Mouse (Mus musculus) lung, embryonic 16.5 days (tissue): ENCODE results near the gene Slc35a2. TPM values are rescaled to one million over a fixed set of nuclear protein-coding genes. Genes with fewer than 3 reads are reported as not detected.
"Not testable (repeated sequence)": the region's sequence is repeated elsewhere in the genome, so short reads cannot be mapped to it uniquely, and the experiment has no call there.

Experiments used
- ATAC-seq: fragments of 200-750 bp; cut with Nextera tagmentation; 2 replicates; pipeline ENCODE4 v1.8.0; 2017; ENCODE audit warnings: low read depth, mild to moderate bottlenecking, moderate library complexity
- H3K27ac ChIP-seq: fragments of 300-500 bp; sonication (generic); 2 replicates; pipeline ENCODE4 v1.5.1; 2014; ENCODE audit warnings: mild to moderate bottlenecking, control low read depth, low read length
- H3K27me3 ChIP-seq: fragments of 300-500 bp; sonication (generic); 2 replicates; pipeline ENCODE4 v1.6.1; 2014; ENCODE audit warnings: low read depth, low read length, mixed read lengths; ENCODE audit not compliant: control insufficient read depth, insufficient read depth
- H3K36me3 ChIP-seq: fragments of 300-500 bp; sonication (generic); 2 replicates; pipeline ENCODE4 v1.6.1; 2014; ENCODE audit warnings: low read length; ENCODE audit not compliant: control insufficient read depth, insufficient read depth
- H3K4me1 ChIP-seq: fragments of 300-500 bp; sonication (generic); replicated peaks from 2 replicates; pipeline ENCODE4 v1.6.1; 2014; ENCODE audit warnings: low read length, mixed read lengths; ENCODE audit not compliant: control insufficient read depth, insufficient read depth
- H3K4me2 ChIP-seq: fragments of 300-500 bp; sonication (generic); 2 replicates; pipeline ENCODE4 v1.6.1; 2014; ENCODE audit warnings: low read depth, low read length, control low read depth
- H3K4me3 ChIP-seq: fragments of 300-500 bp; sonication (generic); 2 replicates; pipeline ENCODE4 v1.5.1; 2014; ENCODE audit warnings: mild to moderate bottlenecking, low read length, control low read depth
- H3K9ac ChIP-seq: fragments of 300-500 bp; sonication (generic); 2 replicates; pipeline ENCODE4 v1.6.1; 2014; ENCODE audit warnings: low read length, control low read depth
- H3K9me3 ChIP-seq: fragments of 300-500 bp; sonication (generic); 2 replicates; pipeline ENCODE4 v1.6.1; 2016; ENCODE audit warnings: low read length; ENCODE audit not compliant: control insufficient read depth
- WGBS: fragments of 180-500 bp; shearing (Covaris S2); extraction: QIAGEN DNeasy Blood & Tissue Kit; methylation state at CpG from one replicate; pipeline ENCODE4 v1.1.7; 2014; 5-methylcytosine and 5-hydroxymethylcytosine counted together
- polyA plus RNA-seq: library from polyadenylated mRNA; unstranded; fragments of >200 nt; fragmentation: Nextera tagmentation; extraction: Ambion mirVana; gene quantifications from 2 replicates; pipeline ENCODE4 v1.2.1, GENCODE M21; 2015

Gene Slc35a2
- polyA plus RNA-seq, 1 experiment from 2014 or later = 42.7 TPM

GRCm38 (mm10) chrX:7879819-7880218, 4.0 kb upstream of the Slc35a2 start:
- WGBS = 15% methylated on average over 11 of the region's 11 CpGs
- peak; percentile 23; the same call in 1 of the 2 replicates for ATAC-seq
- Histone ChIP-seq H3K4me2 (peak overlapping the region; percentile 39), H3K9ac (no peak overlapping the region), H3K9me3 (no peaks in the 10 kb centered on the region), H3K4me1 (no peaks in the 10 kb centered on the region), H3K27ac (no peak overlapping the region), H3K4me3 (no peak overlapping the region), H3K27me3 (no peaks in the 10 kb centered on the region), H3K36me3 (no peaks in the 10 kb centered on the region)

GRCm38 (mm10) chrX:7898211-7898610, 14.4 kb downstream of the Slc35a2 start:
- Histone ChIP-seq H3K9me3 (no peaks in the 10 kb centered on the region), H3K27me3 (no peaks in the 10 kb centered on the region), H3K4me2 (peak overlapping the region; percentile 64), H3K4me3 (peak overlapping the region; percentile 68), H3K9ac (peak overlapping the region; percentile 48), H3K36me3 (0 out of 2 replicates have a peak, but pooled peaks cover 4% of the 10 kb centered on the region), H3K27ac (0 out of 2 replicates have a peak overlapping the region, but pooled peaks have one; percentile 17), H3K4me1 (peaks cover 7% of the 10 kb centered on the region; the same call in 1 of the 2 replicates)
- ATAC-seq = no peak
- 28% methylated on average over 13 of the region's 13 CpGs for WGBS

GRCm38 (mm10) chrX:7898880-7899874, 15.3 kb downstream of the Slc35a2 start, which contains the start of the genes Pqbp1 and Timm17b:
TSS of gene Pqbp1 (minus strand) at chrX:7899269.
TSS of gene Timm17b (plus strand) at chrX:7899357.
- ATAC-seq = peak; percentile 99
- H3K27me3 ChIP-seq = no peaks in the 10 kb centered on the region
- no peaks in the 10 kb centered on the region for H3K9me3 ChIP-seq
- H3K4me2 ChIP-seq = peak within 1 kb of the TSS; percentile 64
- peak within 1 kb of the TSS; percentile 79 for H3K9ac ChIP-seq
- peaks cover 7% of the 10 kb centered on the region; the same call in 1 of the 2 replicates for H3K4me1 ChIP-seq
- H3K4me3 ChIP-seq = peak within 1 kb of the TSS; percentile 68
- 14% methylated on average over 49 of the region's 62 CpGs for WGBS
- peak within 1 kb of the TSS; percentile 79 for H3K27ac ChIP-seq
- H3K36me3 ChIP-seq = 0 out of 2 replicates have a peak, but pooled peaks cover 2% of the 10 kb centered on the region

GRCm38 (mm10) chrX:7904441-7904840, 20.6 kb downstream of the Slc35a2 start:
- H3K4me1 ChIP-seq = 0 out of 2 replicates have a peak, but pooled peaks cover 2% of the 10 kb centered on the region
- no peaks in the 10 kb centered on the region for H3K27me3 ChIP-seq
- no peak overlapping the region for H3K9ac ChIP-seq
- H3K4me2 ChIP-seq = no peak overlapping the region
- WGBS = 96% methylated on average over 5 of the region's 5 CpGs
- H3K36me3 ChIP-seq = peaks cover 6% of the 10 kb centered on the region; the same call in 1 of the 2 replicates
- no peak for ATAC-seq
- no peak overlapping the region for H3K4me3 ChIP-seq
- H3K9me3 ChIP-seq = no peaks in the 10 kb centered on the region
- no peak overlapping the region for H3K27ac ChIP-seq

- Histone ChIP-seq H3K4me1 (no peaks in the 10 kb centered on the region), H3K9ac (no peak within 1 kb of the TSS), H3K36me3 (peaks cover 6% of the 10 kb centered on the region; the same call in 1 of the 2 replicates), H3K9me3 (no peaks in the 10 kb centered on the region), H3K27me3 (no peaks in the 10 kb centered on the region), H3K4me3 (no peak within 1 kb of the TSS), H3K27ac (no peak within 1 kb of the TSS), H3K4me2 (no peak within 1 kb of the TSS)
- no peak for ATAC-seq
- WGBS = 85% methylated on average over 5 of the region's 5 CpGs
Measured at GRCm38 (mm10) chrX:7907735-7908134, 23.9 kb downstream of the Slc35a2 start, which contains the start of gene Gm10491. TSS of gene Gm10491 (minus strand) at chrX:7907835.

- not testable (repeated sequence) for H3K9ac ChIP-seq, ATAC-seq, H3K36me3 ChIP-seq, H3K4me1 ChIP-seq, H3K4me3 ChIP-seq, H3K9me3 ChIP-seq, H3K27ac ChIP-seq, H3K27me3 ChIP-seq, H3K4me2 ChIP-seq
- WGBS = 94% methylated on average over 4 of the region's 4 CpGs
Measured at GRCm38 (mm10) chrX:7909242-7909641, 25.4 kb downstream of the Slc35a2 start, which contains the start of gene Gm10490. TSS of gene Gm10490 (plus strand) at chrX:7909542.

- H3K27ac ChIP-seq = no peak overlapping the region
- H3K27me3 ChIP-seq = no peaks in the 10 kb centered on the region
- WGBS = 55% methylated on average over 6 of the region's 6 CpGs
- no peak overlapping the region for H3K9ac ChIP-seq
- H3K9me3 ChIP-seq = no peaks in the 10 kb centered on the region
- ATAC-seq = no peak
- H3K36me3 ChIP-seq = peaks cover 6% of the 10 kb centered on the region; the same call in 1 of the 2 replicates
- no peak overlapping the region for H3K4me3 ChIP-seq
- H3K4me1 ChIP-seq = no peaks in the 10 kb centered on the region
- no peak overlapping the region for H3K4me2 ChIP-seq
Measured at GRCm38 (mm10) chrX:7910473-7910872, 26.6 kb downstream of the Slc35a2 start.

- WGBS = 27% methylated on average over 3 of the region's 3 CpGs
- not testable (repeated sequence) for H3K4me2 ChIP-seq, H3K4me1 ChIP-seq, H3K27ac ChIP-seq, H3K9me3 ChIP-seq, H3K36me3 ChIP-seq, H3K4me3 ChIP-seq, H3K9ac ChIP-seq, ATAC-seq
- H3K27me3 ChIP-seq = peaks cover 13% of the 10 kb centered on the region
Measured at GRCm38 (mm10) chrX:7915669-7916068, 31.8 kb downstream of the Slc35a2 start.

GRCm38 (mm10) chrX:7917960-7918359, 34.1 kb downstream of the Slc35a2 start:
- not testable (repeated sequence) for H3K4me1 ChIP-seq, H3K36me3 ChIP-seq, H3K9me3 ChIP-seq, H3K4me2 ChIP-seq, ATAC-seq, H3K4me3 ChIP-seq, H3K27ac ChIP-seq, H3K9ac ChIP-seq
- peaks cover 36% of the 10 kb centered on the region for H3K27me3 ChIP-seq
- 54% methylated on average over 6 of the region's 6 CpGs for WGBS
